Mouse (Mus musculus) MEL (cell line): ENCODE data around the gene Pax8. TPM values are rescaled to one million over a fixed set of nuclear protein-coding genes. Genes with fewer than 3 reads are reported as not detected.

Source experiments
- DNase-seq: peaks from one replicate; pipeline ENCODE4 v3.0.0; 2011; ENCODE audit warnings: low read depth, low spot score
- H3K27ac ChIP-seq: 2 replicates; pipeline ENCODE4 v1.5.1; 2012; ENCODE audit warnings: low read depth, mild to moderate bottlenecking, control low read depth, low read length, moderate library complexity; ENCODE audit not compliant: control insufficient read depth
- H3K27me3 ChIP-seq, 2 experiments: fragments of 150-350 bp in 1 of 2; sonication (generic) in 1 of 2; 2 replicates each; pipeline ENCODE4 v1.6.1; 2012; ENCODE audit warnings: low read length in 2 of 2, mild to moderate bottlenecking in 2 of 2, improper control_type of control experiment in 1 of 2, moderate library complexity in 1 of 2; ENCODE audit not compliant: insufficient read depth in 2 of 2, control insufficient read depth in 1 of 2
- H3K36me3 ChIP-seq, 2 experiments: 2 replicates each; pipeline ENCODE4 v1.6.1; 2012 to 2014; ENCODE audit warnings: low read length in 2 of 2, improper control_type of control experiment in 1 of 2, inconsistent platforms in 1 of 2, mild to moderate bottlenecking in 1 of 2; ENCODE audit not compliant: insufficient read depth in 2 of 2, control insufficient read depth in 1 of 2
- H3K4me1 ChIP-seq, 2 experiments: fragments of 150-350 bp in 1 of 2; sonication (generic) in 1 of 2; 2 replicates each; pipeline ENCODE4 v1.6.1; 2012; ENCODE audit warnings: low read length in 2 of 2, improper control_type of control experiment in 1 of 2, mild to moderate bottlenecking in 1 of 2; ENCODE audit not compliant: insufficient read depth in 2 of 2, control insufficient read depth in 1 of 2
- H3K4me3 ChIP-seq, 2 experiments: fragments of 150-350 bp in 1 of 2; sonication (generic) in 1 of 2; 2 replicates each; pipeline ENCODE4 v1.5.1; 2012; ENCODE audit warnings: low read depth in 2 of 2, low read length in 2 of 2, mild to moderate bottlenecking in 2 of 2, moderate library complexity in 2 of 2, control low read depth in 1 of 2, improper control_type of control experiment in 1 of 2; ENCODE audit not compliant: control insufficient read depth in 1 of 2, insufficient read depth in 1 of 2
- H3K79me2 ChIP-seq: 2 replicates; pipeline ENCODE4 v1.6.1; 2012; ENCODE audit warnings: mild to moderate bottlenecking, low read length, moderate library complexity; ENCODE audit not compliant: control insufficient read depth, poor library complexity, insufficient read depth
- H3K9ac ChIP-seq: 2 replicates; pipeline ENCODE4 v1.6.1; 2012; ENCODE audit warnings: low read depth, mild to moderate bottlenecking, control low read depth, low read length, moderate library complexity; ENCODE audit not compliant: control insufficient read depth, poor library complexity, severe bottlenecking
- H3K9me3 ChIP-seq: fragments of 150-350 bp; sonication (generic); replicated peaks from 2 replicates; pipeline ENCODE4 v1.6.1; 2012; ENCODE audit warnings: mild to moderate bottlenecking, low read length, improper control_type of control experiment, moderate library complexity; ENCODE audit not compliant: insufficient read depth
- BHLHE40 ChIP-seq: IDR thresholded peaks from 2 replicates; pipeline ENCODE4 v1.6.1; 2012; ENCODE audit warnings: low read depth, mild to moderate bottlenecking, inconsistent platforms, low read length, improper control_type of control experiment, borderline replicate concordance
- ELF1 ChIP-seq: IDR thresholded peaks from 2 replicates; pipeline ENCODE4 v1.6.1; 2014; ENCODE audit warnings: low read depth, mild to moderate bottlenecking, inconsistent platforms, low read length, improper control_type of control experiment, moderate library complexity
- GABPA ChIP-seq: IDR thresholded peaks from 2 replicates; pipeline ENCODE4 v1.6.1; 2012; ENCODE audit warnings: low read depth, mild to moderate bottlenecking, inconsistent platforms, low read length, improper control_type of control experiment, moderate library complexity
- GATA1 ChIP-seq: IDR thresholded peaks from 2 replicates; pipeline ENCODE4 v1.6.1; 2011; ENCODE audit warnings: low read depth, low read length, improper control_type of control experiment
- KAT2A ChIP-seq: conservative IDR thresholded peaks from 2 replicates; pipeline ENCODE4 v1.6.1; 2012; ENCODE audit warnings: low read depth, low read length, improper control_type of control experiment, inconsistent platforms
- MAZ ChIP-seq: IDR thresholded peaks from 2 replicates; pipeline ENCODE4 v1.6.1; 2012; ENCODE audit warnings: low read depth, mild to moderate bottlenecking, inconsistent platforms, low read length, improper control_type of control experiment
- MEF2A ChIP-seq: IDR thresholded peaks from 2 replicates; pipeline ENCODE4 v1.6.1; 2014; ENCODE audit warnings: low read depth, mild to moderate bottlenecking, inconsistent platforms, low read length, improper control_type of control experiment; ENCODE audit not compliant: poor library complexity, insufficient replicate concordance, severe bottlenecking; ENCODE audit errors: extremely low read depth
- MXI1 ChIP-seq: IDR thresholded peaks from 2 replicates; pipeline ENCODE4 v1.6.1; 2011; ENCODE audit warnings: mild to moderate bottlenecking, low read depth, low read length, improper control_type of control experiment
- MYC ChIP-seq: IDR thresholded peaks from 2 replicates; pipeline ENCODE4 v1.6.1; 2011; ENCODE audit warnings: low read depth, mild to moderate bottlenecking, low read length, improper control_type of control experiment, moderate library complexity
- NRF1 ChIP-seq: IDR thresholded peaks from 2 replicates; pipeline ENCODE4 v1.6.1; 2014; ENCODE audit warnings: low read depth, mild to moderate bottlenecking, inconsistent platforms, low read length, improper control_type of control experiment, moderate library complexity; ENCODE audit not compliant: poor library complexity, insufficient read depth, severe bottlenecking
- POLR2A ChIP-seq, 2 experiments: IDR thresholded peaks; 2 replicates each; pipeline ENCODE4 v1.6.1; 2011 to 2012; ENCODE audit warnings: low read length in 2 of 2, mild to moderate bottlenecking in 2 of 2, control low read depth in 1 of 2, improper control_type of control experiment in 1 of 2, low read depth in 1 of 2, moderate library complexity in 1 of 2; ENCODE audit not compliant: control insufficient read depth in 1 of 2, insufficient read depth in 1 of 2, poor library complexity in 1 of 2
- POLR2AphosphoS5 ChIP-seq: IDR thresholded peaks from 2 replicates; pipeline ENCODE4 v1.6.1; 2012; ENCODE audit warnings: low read depth, borderline replicate concordance, mild to moderate bottlenecking, inconsistent platforms, low read length, moderate library complexity, mixed read lengths
- RAD21 ChIP-seq: IDR thresholded peaks from 2 replicates; pipeline ENCODE4 v1.6.1; 2011; ENCODE audit warnings: mild to moderate bottlenecking, low read depth, low read length, improper control_type of control experiment
- USF2 ChIP-seq, 2 experiments: IDR thresholded peaks; 2 replicates each; pipeline ENCODE4 v1.6.1; 2011 to 2012; ENCODE audit warnings: improper control_type of control experiment in 2 of 2, low read length in 2 of 2, borderline replicate concordance in 1 of 2, inconsistent platforms in 1 of 2, low read depth in 1 of 2, mild to moderate bottlenecking in 1 of 2; ENCODE audit not compliant: insufficient read depth in 1 of 2
- polyA plus RNA-seq, 2 experiments: library from polyadenylated mRNA; stranded (reverse) in 1 of 2; unstranded in 1 of 2; fragments of >175 nt in 1 of 2; fragments of >200 nt in 1 of 2; gene quantifications; 2 replicates each; pipeline versions ENCODE4 v1.2.1 to v1.2.4; 2012; ENCODE audit warnings: low replicate concordance in 2 of 2, low read depth in 1 of 2; ENCODE audit not compliant: insufficient read length in 2 of 2, insufficient read depth in 1 of 2, missing spikeins in 1 of 2
- total RNA-seq: library from RNA; depleted of rRNA; stranded (reverse); fragments of 300-350 nt; gene quantifications from 2 replicates; pipeline ENCODE4 v1.2.3, GENCODE M21; 2012

Gene Pax8
- total and polyA plus RNA-seq, 3 experiments: not detected

DNA sequence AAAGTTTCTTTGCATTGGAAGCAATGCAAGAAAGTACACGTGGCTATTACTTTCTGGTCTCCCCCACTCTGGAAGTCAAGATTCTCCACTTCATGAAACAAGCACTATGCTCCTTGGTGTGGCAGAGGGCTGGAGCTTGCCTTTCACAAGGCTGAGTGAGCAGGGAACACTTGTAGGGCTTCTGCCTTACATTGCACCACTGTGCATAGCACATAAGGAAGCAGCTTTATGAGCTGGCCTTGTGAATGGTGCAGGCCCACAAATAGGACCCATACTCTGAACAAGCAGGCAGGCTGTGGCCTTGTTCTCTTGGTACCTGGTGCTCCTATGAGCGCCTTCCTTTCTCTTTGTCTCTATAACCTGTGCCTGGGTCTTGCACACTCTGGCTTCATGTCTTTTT lies 82.1 kb downstream of the Pax8 start:
- H3K9ac ChIP-seq: no peak overlapping the region
- TF ChIP-seq NRF1: no peak
- TF ChIP-seq POLR2A (IDR thresholded peaks at IDR 0.05; ENCODE audit: control insufficient read depth in 1 of 2, insufficient read depth in 1 of 2, low read depth in 1 of 2, low read length in 2 of 2, poor library complexity in 1 of 2): no peak
- no peak for TF ChIP-seq KAT2A
- no peak for TF ChIP-seq MAZ
- TF ChIP-seq USF2 (IDR thresholded peaks at IDR 0.05; ENCODE audit: borderline replicate concordance in 1 of 2, insufficient read depth in 1 of 2, low read depth in 1 of 2, low read length in 2 of 2): no peak
- TF ChIP-seq RAD21: no peak
- TF ChIP-seq MEF2A: no peak
- TF ChIP-seq GATA1: no peak
- TF ChIP-seq GABPA: no peak
- no peak for TF ChIP-seq BHLHE40
- no peak for TF ChIP-seq ELF1
- TF ChIP-seq MYC: no peak
- H3K79me2 ChIP-seq: no peaks in the 10 kb centered on the region
- no peak overlapping the region for H3K27ac ChIP-seq
- H3K4me1 ChIP-seq: no peaks in the 10 kb centered on the region
- H3K4me3 ChIP-seq: no peak overlapping the region
- H3K36me3 ChIP-seq: no peaks in the 10 kb centered on the region
- H3K9me3 ChIP-seq: no peaks in the 10 kb centered on the region
- no peaks in the 10 kb centered on the region; a peak in 1 of 4 replicates for H3K27me3 ChIP-seq
- no peak for DNase-seq

DNA sequence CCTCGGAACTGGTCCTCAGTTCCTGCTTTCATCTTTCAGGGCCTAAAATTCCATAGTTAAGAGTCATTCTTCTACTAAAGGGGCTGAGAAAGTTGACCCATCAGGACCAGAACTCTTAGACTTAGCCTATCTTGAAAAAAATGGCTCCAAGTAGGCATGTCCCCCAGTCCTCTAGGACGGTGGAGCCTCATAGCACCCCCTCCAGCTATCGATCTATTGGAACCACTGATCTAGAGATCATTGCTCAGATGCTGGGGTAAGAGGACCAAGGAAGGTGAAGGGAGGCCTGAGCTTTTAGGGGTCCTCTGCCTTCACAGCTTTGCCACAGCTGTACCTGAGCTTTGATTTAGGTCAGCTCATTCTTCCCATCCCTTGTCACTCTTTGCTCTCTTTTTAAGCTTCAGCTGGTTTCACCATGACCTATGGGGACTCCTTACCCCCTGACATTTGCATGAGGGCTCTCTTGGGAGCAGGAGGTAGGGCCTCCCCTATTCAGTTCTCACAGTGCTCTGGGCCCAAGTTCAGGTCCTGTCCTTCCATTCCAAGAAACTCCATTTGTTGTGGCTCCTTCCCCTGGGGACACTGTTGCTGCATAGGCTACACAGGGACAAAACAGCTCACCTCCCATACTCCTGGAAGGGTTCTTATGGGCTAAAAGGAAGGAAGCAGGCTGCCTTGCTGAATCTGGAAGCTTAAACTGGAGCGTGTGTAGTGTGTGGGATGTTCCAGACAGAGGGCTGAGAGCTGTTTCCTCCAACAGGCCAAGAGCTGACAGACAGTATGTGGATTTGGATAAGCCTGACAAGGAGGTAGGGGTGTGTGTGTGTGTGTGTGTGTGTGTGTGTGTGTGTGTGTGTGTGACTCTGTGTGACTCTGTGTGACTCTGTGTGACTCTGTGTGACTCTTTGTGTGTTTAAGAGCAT lies 87.8 kb downstream of the Pax8 start:
- Histone ChIP-seq H3K9me3 (no peaks in the 10 kb centered on the region), H3K36me3 (no peaks in the 10 kb centered on the region), H3K79me2 (no peaks in the 10 kb centered on the region), H3K4me1 (no peaks in the 10 kb centered on the region), H3K9ac (no peak overlapping the region), H3K27me3 (no peaks in the 10 kb centered on the region), H3K4me3 (no peak overlapping the region), H3K27ac (no peak overlapping the region)
- TF ChIP-seq MXI1 (no peak), POLR2AphosphoS5 (no peak)
- DNase-seq: no peak
